Mouse (Mus musculus): ENCODE measurements around the gene Hes3. TPM values are rescaled to one million over a fixed set of nuclear protein-coding genes. Genes with fewer than 3 reads are reported as not detected.

Gene Hes3
- polyA plus RNA-seq, 1 experiment = not detected

DNA sequence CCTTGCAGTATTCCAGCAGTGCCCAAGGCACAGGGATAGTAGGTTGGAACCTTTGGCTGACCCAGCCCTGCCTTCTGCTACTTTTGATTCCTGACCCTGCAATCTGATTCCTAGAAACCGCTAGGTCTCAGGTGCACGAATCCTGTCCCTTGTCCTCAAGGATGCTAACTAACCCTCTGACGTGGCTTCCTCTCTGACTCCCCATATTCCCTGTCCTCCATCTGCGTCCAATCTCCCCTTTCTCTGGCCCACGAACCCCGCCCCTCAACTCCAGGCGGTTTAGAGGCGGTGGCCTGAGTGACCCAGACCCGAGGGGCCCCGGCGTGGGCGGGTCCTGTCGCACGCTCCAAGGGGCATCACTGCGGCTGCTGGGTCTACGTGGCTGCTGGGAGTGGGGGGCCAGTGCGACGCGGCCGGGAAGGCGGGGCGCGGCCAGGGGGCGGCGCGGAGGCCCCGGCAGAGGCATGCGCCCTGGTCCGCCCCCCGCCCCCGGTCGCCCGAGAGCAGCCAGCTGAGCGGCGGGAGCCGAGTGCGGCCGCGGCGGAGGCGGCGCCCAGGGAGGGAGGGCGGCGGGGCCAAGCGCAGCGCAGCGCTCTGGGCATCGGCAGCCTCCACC lies 17.7 kb downstream of the Hes3 start, which contains the start of gene Gpr153:
TSS of gene Gpr153 (plus strand) at position 612 of the 616 bp plus-strand sequence.
- Histone ChIP-seq H3K4me3 (replicated peaks; ENCODE audit: extremely low read depth, low read depth, low read length) (peak within 1 kb of the TSS; percentile 44), H3K4me1 (ENCODE audit: control insufficient read depth, insufficient read depth, low read length) (no peaks in the 10 kb centered on the region)
- DNase-seq = peak; percentile 23
- TF ChIP-seq CTCF (IDR thresholded peaks at IDR 0.05; ENCODE audit: insufficient read depth, low read length) (no peak), POLR2A (IDR thresholded peaks at IDR 0.05; ENCODE audit: borderline replicate concordance, extremely low read depth, low read depth, low read length) (no peak)
- 3% methylated on average over 41 of the region's 48 CpGs for WGBS

GRCm38 (mm10) chr4:152273191-152273590 lies 18.3 kb downstream of the Hes3 start:
- Histone ChIP-seq H3K4me1 (ENCODE audit: control insufficient read depth, insufficient read depth, low read length) (no peaks in the 10 kb centered on the region), H3K4me3 (replicated peaks; ENCODE audit: extremely low read depth, low read depth, low read length) (no peak overlapping the region)
- no peak for DNase-seq
- TF ChIP-seq POLR2A (IDR thresholded peaks at IDR 0.05; ENCODE audit: borderline replicate concordance, extremely low read depth, low read depth, low read length) = no peak
- no peak for TF ChIP-seq CTCF (IDR thresholded peaks at IDR 0.05; ENCODE audit: insufficient read depth, low read length)
- WGBS = 55% methylated on average over 3 of the region's 3 CpGs

DNA sequence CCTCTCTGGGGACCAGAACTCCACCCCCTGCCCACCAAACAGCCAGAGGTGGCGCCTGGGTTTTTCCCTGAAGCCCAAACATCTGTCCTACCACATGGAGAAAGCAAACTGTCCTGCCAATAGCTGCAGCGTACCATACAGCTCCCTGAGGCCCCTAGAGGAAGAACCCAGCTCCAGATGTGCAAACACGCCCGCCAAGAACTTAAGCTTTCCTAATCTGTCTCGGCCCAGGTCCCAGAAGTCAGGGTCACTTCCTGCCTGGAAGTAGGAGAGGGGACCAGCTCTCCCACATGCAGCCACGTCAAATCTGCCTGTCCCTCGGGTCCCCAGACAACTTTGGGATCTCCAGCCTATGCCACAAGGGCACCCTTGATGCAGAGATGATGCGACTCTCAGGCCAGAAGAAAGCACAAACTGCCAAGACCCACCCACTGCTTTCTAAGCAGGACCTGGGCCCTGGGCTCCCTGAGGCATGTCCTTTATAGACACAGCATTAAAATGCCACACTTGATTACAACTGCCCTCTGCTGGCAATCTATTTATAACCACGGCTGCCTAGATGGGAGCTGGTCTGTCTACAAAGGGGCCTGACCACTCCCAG lies 18.9 kb downstream of the Hes3 start:
- DNase-seq = peak; percentile 20
- WGBS = 30% methylated on average over 9 of the region's 9 CpGs
- H3K4me1 ChIP-seq (ENCODE audit: control insufficient read depth, insufficient read depth, low read length) = no peaks in the 10 kb centered on the region
- no peak overlapping the region for H3K4me3 ChIP-seq (replicated peaks; ENCODE audit: extremely low read depth, low read depth, low read length)
- no peak for TF ChIP-seq POLR2A (IDR thresholded peaks at IDR 0.05; ENCODE audit: borderline replicate concordance, extremely low read depth, low read depth, low read length)
- TF ChIP-seq CTCF (IDR thresholded peaks at IDR 0.05; ENCODE audit: insufficient read depth, low read length) = no peak

GRCm38 (mm10) chr4:152272006-152272405 lies 19.5 kb downstream of the Hes3 start:
- WGBS = 63% methylated on average over 7 of the region's 7 CpGs

DNA sequence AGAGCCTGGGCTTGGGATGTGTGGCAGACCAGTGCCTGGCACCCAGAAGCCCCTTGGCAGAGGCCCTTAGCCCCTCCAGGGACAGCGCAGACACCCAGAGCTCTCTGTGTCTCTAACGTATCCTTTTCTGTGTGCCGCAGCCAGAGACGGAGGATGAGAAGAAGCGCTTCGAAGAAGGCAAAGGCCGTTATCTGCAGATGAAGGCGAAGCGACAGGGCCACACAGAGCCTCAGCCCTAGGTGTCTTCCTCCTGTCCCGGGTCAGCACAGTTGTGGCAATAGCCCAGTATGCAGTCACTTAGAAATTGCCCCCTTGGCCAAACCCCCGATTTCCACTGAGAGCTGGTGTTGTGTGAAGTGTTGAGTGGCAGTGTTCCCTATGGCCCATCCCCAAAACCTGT lies 20.1 kb downstream of the Hes3 start:
- DNase-seq = no peak
- H3K4me1 ChIP-seq (ENCODE audit: control insufficient read depth, insufficient read depth, low read length) = no peaks in the 10 kb centered on the region
- WGBS = 91% methylated on average over 11 of the region's 11 CpGs
- H3K4me3 ChIP-seq (replicated peaks; ENCODE audit: extremely low read depth, low read depth, low read length) = no peak overlapping the region
- no peak for TF ChIP-seq CTCF (IDR thresholded peaks at IDR 0.05; ENCODE audit: insufficient read depth, low read length)
- no peak for TF ChIP-seq POLR2A (IDR thresholded peaks at IDR 0.05; ENCODE audit: borderline replicate concordance, extremely low read depth, low read depth, low read length)

More at GRCm38 (mm10) chr4:152272006-152272405, 19.5 kb downstream of the Hes3 start:
- TF ChIP-seq CTCF (IDR thresholded peaks at IDR 0.05; ENCODE audit: insufficient read depth, low read length) (no peak), POLR2A (IDR thresholded peaks at IDR 0.05; ENCODE audit: borderline replicate concordance, extremely low read depth, low read depth, low read length) (no peak)
- Histone ChIP-seq H3K4me3 (replicated peaks; ENCODE audit: extremely low read depth, low read depth, low read length) (no peak overlapping the region), H3K4me1 (ENCODE audit: control insufficient read depth, insufficient read depth, low read length) (no peaks in the 10 kb centered on the region)
- no peak for DNase-seq

- no peaks in the 10 kb centered on the region for H3K4me1 ChIP-seq (ENCODE audit: control insufficient read depth, insufficient read depth, low read length)
- no peak for TF ChIP-seq POLR2A (IDR thresholded peaks at IDR 0.05; ENCODE audit: borderline replicate concordance, extremely low read depth, low read depth, low read length)
- TF ChIP-seq CTCF (IDR thresholded peaks at IDR 0.05; ENCODE audit: insufficient read depth, low read length) = no peak
- WGBS = 89% methylated on average over 9 of the region's 9 CpGs
Observed at GRCm38 (mm10) chr4:152270599-152270998, 20.9 kb downstream of the Hes3 start.

DNA sequence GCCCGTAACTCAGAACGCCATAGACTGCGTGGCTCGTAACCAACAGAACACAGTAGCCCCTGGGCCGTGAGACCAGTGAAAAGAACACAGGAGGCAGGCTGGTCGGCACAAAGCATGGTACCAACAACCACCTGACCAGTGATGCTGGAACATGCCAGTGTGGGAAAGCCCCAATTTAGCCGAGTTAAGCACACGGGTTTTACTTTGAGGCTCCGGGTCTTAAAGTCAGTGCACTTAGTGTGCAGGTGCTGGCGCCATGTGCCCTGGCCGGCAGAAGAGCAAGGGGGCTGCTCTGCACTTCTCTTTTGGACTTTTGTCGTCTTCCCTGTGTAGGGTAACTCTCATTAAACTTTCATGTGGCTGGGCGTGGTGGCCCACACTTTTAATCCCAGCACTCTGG lies 21.5 kb downstream of the Hes3 start:
- 94% methylated on average over 13 of the region's 13 CpGs for WGBS
- Histone ChIP-seq H3K4me1 (ENCODE audit: control insufficient read depth, insufficient read depth, low read length) (no peaks in the 10 kb centered on the region), H3K4me3 (replicated peaks; ENCODE audit: extremely low read depth, low read depth, low read length) (no peak overlapping the region)
- DNase-seq = no peak
- TF ChIP-seq CTCF (IDR thresholded peaks at IDR 0.05; ENCODE audit: insufficient read depth, low read length) = no peak
- no peak for TF ChIP-seq POLR2A (IDR thresholded peaks at IDR 0.05; ENCODE audit: borderline replicate concordance, extremely low read depth, low read depth, low read length)

More at GRCm38 (mm10) chr4:152270599-152270998, 20.9 kb downstream of the Hes3 start:
- no peak overlapping the region for H3K4me3 ChIP-seq (replicated peaks; ENCODE audit: extremely low read depth, low read depth, low read length)
- DNase-seq = no peak

GRCm38 (mm10) chr4:152267748-152268369 lies 23.6 kb downstream of the Hes3 start:
- TF ChIP-seq CTCF (IDR thresholded peaks at IDR 0.05; ENCODE audit: insufficient read depth, low read length) (no peak), POLR2A (IDR thresholded peaks at IDR 0.05; ENCODE audit: borderline replicate concordance, extremely low read depth, low read depth, low read length) (no peak)
- 54% methylated on average over 13 of the region's 13 CpGs for whole genome bisulfite sequencing
- Histone ChIP-seq H3K4me3 (replicated peaks; ENCODE audit: extremely low read depth, low read depth, low read length) (no peak overlapping the region), H3K4me1 (ENCODE audit: control insufficient read depth, insufficient read depth, low read length) (peaks cover 4% of the 10 kb centered on the region; the same call in 1 of the 2 replicates)
- peak; percentile 23 for DNase-seq

DNA sequence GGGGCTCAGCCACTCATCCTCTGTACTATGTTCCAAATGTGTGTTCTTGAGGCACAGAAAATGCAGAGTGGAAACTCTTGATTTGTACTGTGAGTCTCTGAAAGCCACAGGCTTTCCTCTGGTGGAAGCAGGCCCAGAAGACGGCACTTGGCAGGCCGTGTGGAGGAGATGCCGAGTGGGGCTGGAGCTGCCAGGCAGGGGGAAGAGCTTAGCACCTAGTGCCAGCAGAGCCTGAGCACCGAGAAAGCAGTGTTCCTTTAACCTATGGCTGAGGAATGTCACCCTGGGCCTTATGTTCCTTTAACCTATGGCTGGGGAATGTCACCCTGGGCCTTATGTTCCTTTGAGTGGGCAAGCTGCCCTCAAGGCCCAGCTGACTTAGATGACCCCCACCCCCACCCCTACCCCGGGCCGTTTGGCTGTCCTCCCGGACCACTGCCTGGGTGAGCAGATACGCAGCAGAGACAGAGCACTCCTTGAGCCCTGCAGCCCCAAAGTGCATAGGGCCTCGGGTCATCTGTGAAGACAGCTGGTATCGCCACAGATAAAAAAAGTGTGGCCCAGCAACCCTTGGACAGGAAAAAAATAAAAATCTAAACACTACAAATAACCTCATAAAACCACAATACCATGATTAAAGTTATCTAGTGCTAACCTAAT lies 25.1 kb downstream of the Hes3 start:
- no peak for DNase-seq
- peaks cover 4% of the 10 kb centered on the region; the same call in 1 of the 2 replicates for H3K4me1 ChIP-seq (ENCODE audit: control insufficient read depth, insufficient read depth, low read length)
- H3K4me3 ChIP-seq (replicated peaks; ENCODE audit: extremely low read depth, low read depth, low read length) = no peak overlapping the region
- WGBS = 50% methylated on average over 10 of the region's 10 CpGs
- no peak for TF ChIP-seq CTCF (IDR thresholded peaks at IDR 0.05; ENCODE audit: insufficient read depth, low read length)
- no peak for TF ChIP-seq POLR2A (IDR thresholded peaks at IDR 0.05; ENCODE audit: borderline replicate concordance, extremely low read depth, low read depth, low read length)
